Mouse (Mus musculus): Measurements from ENCODE around the gene Gm10190.

Gm10190 gene

GRCm38 (mm10) chr17:80372989-80373725, at the start of gene Gm10190:
Gm10190 (minus strand) TSS chr17:80373541.
- in situ Hi-C loops (cut with MboI, MseI) = loop anchor here (5.0 to 10.0 kb wide), 2 partner anchors 86 to 192 kb away; no protein-coding TSS in a partner anchor

- in situ Hi-C loops (cut with MboI, MseI) = no loop called here
Measured at GRCm38 (mm10) chr17:80420998-80421397, 47.7 kb upstream of the Gm10190 start.

- in situ Hi-C loops (cut with MboI, MseI) = no loop called here
Measured at GRCm38 (mm10) chr17:80418572-80419210, 45.4 kb upstream of the Gm10190 start.

GRCm38 (mm10) chr17:80411182-80411581, 37.8 kb upstream of the Gm10190 start:
- in situ Hi-C loops (cut with MboI, MseI) = no loop called here

GRCm38 (mm10) chr17:80398243-80398642, 24.9 kb upstream of the Gm10190 start:
- in situ Hi-C loops (cut with MboI, MseI) = no loop called here

GRCm38 (mm10) chr17:80391423-80392403, 18.4 kb upstream of the Gm10190 start:
- in situ Hi-C loops (cut with MboI, MseI) = no loop called here

- in situ Hi-C loops (cut with MboI, MseI) = no loop called here
Measured at GRCm38 (mm10) chr17:80390024-80390423, 16.7 kb upstream of the Gm10190 start.

GRCm38 (mm10) chr17:80385671-80386070, 12.3 kb upstream of the Gm10190 start:
- in situ Hi-C loops (cut with MboI, MseI) = no loop called here

GRCm38 (mm10) chr17:80378386-80378785, 5.0 kb upstream of the Gm10190 start:
- in situ Hi-C loops (cut with MboI, MseI) = loop anchor here in 1 of 2 experiments (10.0 kb wide), 1 partner anchor 186 kb away; no protein-coding TSS in a partner anchor

- in situ Hi-C loops (cut with MboI, MseI) = loop anchor here (5.0 to 10.0 kb wide), 2 partner anchors 86 to 191 kb away; no protein-coding TSS in a partner anchor
Measured at GRCm38 (mm10) chr17:80373726-80374096, 370 bp upstream of the Gm10190 start.

- in situ Hi-C loops (cut with MboI, MseI) = no loop called here
Measured at GRCm38 (mm10) chr17:80368606-80369005, 4.7 kb downstream of the Gm10190 start.

GRCm38 (mm10) chr17:80367276-80367675, 6.1 kb downstream of the Gm10190 start:
- in situ Hi-C loops (cut with MboI, MseI) = no loop called here

GRCm38 (mm10) chr17:80360245-80360644, 13.1 kb downstream of the Gm10190 start:
- in situ Hi-C loops (cut with MboI, MseI) = no loop called here

- in situ Hi-C loops (cut with MboI, MseI) = no loop called here
Measured at GRCm38 (mm10) chr17:80347234-80347633, 26.1 kb downstream of the Gm10190 start.

- in situ Hi-C loops (cut with MboI, MseI) = no loop called here
Measured at GRCm38 (mm10) chr17:80346591-80347125, 26.7 kb downstream of the Gm10190 start.

- in situ Hi-C loops (cut with MboI, MseI) = no loop called here
Measured at GRCm38 (mm10) chr17:80345277-80345676, 28.1 kb downstream of the Gm10190 start.

- in situ Hi-C loops (cut with MboI, MseI) = loop anchor here (10.0 kb wide), 2 partner anchors 408 to 1312 kb away; no protein-coding TSS in a partner anchor
Measured at GRCm38 (mm10) chr17:80332386-80332785, 41.0 kb downstream of the Gm10190 start.

- in situ Hi-C loops (cut with MboI, MseI) = loop anchor here in 1 of 2 experiments (5.0 kb wide), 1 partner anchor 34 kb away; the partner anchor contains the start of genes Dhx57 and Morn2
Measured at GRCm38 (mm10) chr17:80326431-80326830, 46.9 kb downstream of the Gm10190 start.

GRCm38 (mm10) chr17:80325456-80325855, 47.9 kb downstream of the Gm10190 start:
- in situ Hi-C loops (cut with MboI, MseI) = loop anchor here in 1 of 2 experiments (5.0 kb wide), 1 partner anchor 33 kb away; the partner anchor contains the start of genes Dhx57 and Morn2

- in situ Hi-C loops (cut with MboI, MseI) = no loop called here
Measured at GRCm38 (mm10) chr17:80324521-80324920, 48.8 kb downstream of the Gm10190 start.

- in situ Hi-C loops (cut with MboI, MseI) = no loop called here
Measured at GRCm38 (mm10) chr17:80323658-80324057, 49.7 kb downstream of the Gm10190 start.
